Mouse (Mus musculus): Measurements from ENCODE around the gene Casq2.

DNA sequence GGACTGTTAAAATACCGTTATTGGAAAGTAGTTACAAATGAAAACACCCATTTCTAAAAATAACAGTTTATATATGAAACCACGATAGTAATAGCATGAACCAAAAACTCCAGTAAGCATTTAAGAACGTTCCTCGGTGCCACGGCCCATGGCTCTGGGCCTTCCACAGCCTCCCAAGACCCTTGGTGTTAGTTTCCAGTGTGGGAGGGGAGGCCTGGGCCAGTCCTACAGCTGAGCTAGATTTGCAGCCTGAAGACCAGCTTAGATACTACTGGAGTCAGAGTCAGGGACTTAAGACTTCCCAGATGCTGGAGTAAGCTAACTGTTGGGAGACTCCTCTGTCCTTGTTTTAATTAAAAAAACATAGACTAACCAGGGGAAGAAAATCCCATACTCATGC lies 89.9 kb downstream of the Casq2 start:
- TF ChIP-seq HCFC1 (IDR thresholded peaks at IDR 0.05; ENCODE audit: borderline replicate concordance, insufficient read depth, low read length) (no peak), ZC3H11A (IDR thresholded peaks at IDR 0.05; ENCODE audit: borderline replicate concordance, low read depth, low read length) (no peak), MAFK (IDR thresholded peaks at IDR 0.05; ENCODE audit: insufficient read depth, low read depth, low read length) (no peak), CHD2 (IDR thresholded peaks at IDR 0.05; ENCODE audit: low read depth, low read length) (no peak)
